Mouse (Mus musculus) liver, adult 2 months (tissue): ENCODE measurements at regions not wholly inside any gene's neighbourhood (a gene's known extent, or its start where the extent isn't known, plus 50 kb on each side); places are given as distances from the start of the nearest gene placed in this dataset.

Experiments
- CTCF ChIP-seq: fragments of 200-500 bp; IDR thresholded peaks from 2 replicates; pipeline ENCODE4 v1.5.1; 2011; ENCODE audit warnings: low read depth, low read length, control low read depth
- POLR2A ChIP-seq: fragments of 200-500 bp; IDR thresholded peaks from 2 replicates; pipeline ENCODE4 v1.6.1; 2011; ENCODE audit warnings: low read length, control low read depth; ENCODE audit not compliant: insufficient read depth; ENCODE audit errors: extremely low read depth

- TF ChIP-seq CTCF (no peak), POLR2A (no peak)
Observed at GRCm38 (mm10) chr14:67127118-67127517, 1118.1 kb upstream of the Gulo start.
